In the genomic region with DNA sequence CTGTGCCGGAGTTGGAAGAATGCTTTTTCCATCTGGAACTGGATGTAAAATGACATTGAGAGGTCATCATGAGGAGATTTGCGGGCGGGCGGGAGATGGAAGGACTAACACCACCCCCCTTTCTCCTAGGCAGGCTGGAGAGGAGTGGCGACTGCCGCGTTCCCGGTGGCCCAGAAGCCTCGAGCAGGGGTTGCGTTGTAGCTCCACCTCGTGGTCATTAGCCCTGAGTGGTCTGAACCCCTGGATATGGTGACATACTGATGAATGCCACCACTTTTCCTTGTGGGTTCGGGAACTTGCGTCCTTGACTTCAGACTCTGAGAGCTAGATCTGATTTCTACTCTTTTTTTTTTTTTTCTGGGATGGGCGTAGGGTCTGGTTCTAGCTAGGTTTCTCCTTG, we compare ENCODE assay signal across 8 mouse cellular contexts. TPM values are rescaled to one million over a fixed set of nuclear protein-coding genes. Genes with fewer than 3 reads are reported as not detected.
DNase-seq lines count a peak whose midpoint lies in the region; ATAC-seq and TF ChIP-seq lines count a peak whose summit lies in the region.

No protein-coding gene starts in this region.

- no peak overlapping the region for H3K27ac ChIP-seq in ES-Bruce4 (ENCODE audit: insufficient read depth, low read length)
- H3K27ac ChIP-seq in forebrain, embryonic 14.5 days (ENCODE audit: low read depth, low read length) = no peak overlapping the region
- no peak overlapping the region for H3K27ac ChIP-seq in heart, embryonic 16.5 days (ENCODE audit: low read length)
- H3K27ac ChIP-seq in liver, embryonic 13.5 days = no peak overlapping the region

- TF ChIP-seq EP300 in ES-Bruce4 (IDR thresholded peaks at IDR 0.05; ENCODE audit: insufficient read depth, low read depth, low read length) = no peak

- ATAC-seq in cerebellum, adult (ENCODE audit: insufficient number of reproducible peaks, low FRiP score, low TSS enrichment) = peak; percentile 93
- peak; percentile 81 for ATAC-seq in forebrain, embryonic 14.5 days
- no peak for ATAC-seq in heart, embryonic 16.5 days (replicated peaks; ENCODE audit: extremely low read depth, insufficient read depth, low FRiP score)
- ATAC-seq in liver, embryonic 13.5 days (ENCODE audit: low read depth) = no peak

- no peaks in the 10 kb centered on the region for H3K4me1 ChIP-seq in ES-Bruce4 (ENCODE audit: control insufficient read depth, insufficient read depth, low read length)
- no peaks in the 10 kb centered on the region; the same call in 1 of the 2 replicates for H3K4me1 ChIP-seq in forebrain, embryonic 14.5 days (ENCODE audit: control insufficient read depth, insufficient read depth, low read length)
- H3K4me1 ChIP-seq in heart, embryonic 16.5 days (ENCODE audit: control insufficient read depth, insufficient read depth, low read length) = no peaks in the 10 kb centered on the region
- H3K4me1 ChIP-seq in liver, embryonic 13.5 days (replicated peaks) = no peaks in the 10 kb centered on the region

- WGBS in forebrain, embryonic 14.5 days = 27% methylated on average over 14 of the region's 14 CpGs
- 15% methylated on average over 14 of the region's 14 CpGs for WGBS in heart, embryonic 16.5 days
- 19% methylated on average over 14 of the region's 14 CpGs for WGBS in liver, embryonic 13.5 days (ENCODE audit: insufficient replicate concordance)

- H3K4me2 ChIP-seq in forebrain, embryonic 14.5 days (ENCODE audit: low read length) = peak overlapping the region; percentile 45
- peak overlapping the region; percentile 54 for H3K4me2 ChIP-seq in heart, embryonic 16.5 days (ENCODE audit: low read depth, low read length)
- H3K4me2 ChIP-seq in liver, embryonic 13.5 days = peak overlapping the region; percentile 32

- peak; percentile 69 for DNase-seq in forebrain, embryonic 14.5 days (ENCODE audit: low spot score)
- DNase-seq in kidney, postnatal 14 days = peak; percentile 65
- peak; percentile 1 for DNase-seq in liver, embryonic 13.5 days
- DNase-seq in naive thymus-derived CD4-positive, alpha-beta T cell, adult 2 months (ENCODE audit: low read depth) = peak; percentile 4
- peak; percentile 6 to 8 for DNase-seq in thymus, postnatal 36 days

- no peaks in the 10 kb centered on the region for H3K27me3 ChIP-seq in ES-Bruce4 (ENCODE audit: control insufficient read depth, insufficient read depth, low read length, poor library complexity, severe bottlenecking)
- no peaks in the 10 kb centered on the region for H3K27me3 ChIP-seq in forebrain, embryonic 14.5 days (replicated peaks; ENCODE audit: control insufficient read depth, insufficient read depth, low read length)
- H3K27me3 ChIP-seq in heart, embryonic 16.5 days (ENCODE audit: control insufficient read depth, insufficient read depth, low read length) = 0 out of 2 replicates have a peak, but pooled peaks cover 2% of the 10 kb centered on the region
- H3K27me3 ChIP-seq in liver, embryonic 13.5 days = peaks cover 25% of the 10 kb centered on the region

- TF ChIP-seq POLR2A in ES-Bruce4 (IDR thresholded peaks at IDR 0.05; ENCODE audit: insufficient read depth, low read length) = no peak

- no peak overlapping the region for H3K4me3 ChIP-seq in ES-Bruce4 (ENCODE audit: low read depth, low read length)
- peak overlapping the region; percentile 14; the same call in 1 of the 2 replicates for H3K4me3 ChIP-seq in forebrain, embryonic 14.5 days (ENCODE audit: low read depth, low read length)
- peak overlapping the region; percentile 34 for H3K4me3 ChIP-seq in heart, embryonic 16.5 days (ENCODE audit: low read length)
- no peak overlapping the region for H3K4me3 ChIP-seq in liver, embryonic 13.5 days (replicated peaks)

- no peaks in the 10 kb centered on the region for H3K36me3 ChIP-seq in ES-Bruce4 (ENCODE audit: control insufficient read depth, insufficient read depth, low read length, poor library complexity, severe bottlenecking)
- H3K36me3 ChIP-seq in forebrain, embryonic 14.5 days (ENCODE audit: control insufficient read depth, insufficient read depth, low read length) = no peaks in the 10 kb centered on the region
- H3K36me3 ChIP-seq in heart, embryonic 16.5 days (ENCODE audit: control insufficient read depth, insufficient read depth) = no peaks in the 10 kb centered on the region
- H3K36me3 ChIP-seq in liver, embryonic 13.5 days = no peaks in the 10 kb centered on the region

- peak; percentile 57 for TF ChIP-seq CTCF in ES-Bruce4 (IDR thresholded peaks at IDR 0.05; ENCODE audit: low read depth, low read length)

- no peaks in the 10 kb centered on the region for H3K9me3 ChIP-seq in ES-Bruce4 (replicated peaks; ENCODE audit: control insufficient read depth, insufficient read depth, low read length, poor library complexity, severe bottlenecking)
- H3K9me3 ChIP-seq in forebrain, embryonic 14.5 days (replicated peaks; ENCODE audit: control insufficient read depth, low read length) = no peaks in the 10 kb centered on the region
- no peaks in the 10 kb centered on the region; the same call in 1 of the 2 replicates for H3K9me3 ChIP-seq in heart, embryonic 16.5 days (replicated peaks; ENCODE audit: control insufficient read depth, low read length)
- no peaks in the 10 kb centered on the region for H3K9me3 ChIP-seq in liver, embryonic 13.5 days (replicated peaks)

- no peak overlapping the region for H3K9ac ChIP-seq in ES-Bruce4 (ENCODE audit: low read depth, poor library complexity, severe bottlenecking)
- H3K9ac ChIP-seq in forebrain, embryonic 14.5 days (ENCODE audit: low read length) = peak overlapping the region; percentile 22; the same call in 1 of the 2 replicates
- peak overlapping the region; percentile 2 for H3K9ac ChIP-seq in heart, embryonic 16.5 days (ENCODE audit: low read length)
- no peak overlapping the region for H3K9ac ChIP-seq in liver, embryonic 13.5 days

RNA-seq across cellular contexts. Expression of gene Gdpd2, which starts 9.2 kb away (rescaled TPM):
- not detected in 2 replicates for polyA plus RNA-seq in ES-Bruce4 (2011; ENCODE audit: insufficient read depth, insufficient read length, low read depth, missing spikeins)
- polyA plus RNA-seq in forebrain, embryonic 14.5 days (2014; fragmentation: Nextera tagmentation; extraction: Ambion mirVana) = 12.7 and 13.4 TPM in 2 replicates
- polyA plus RNA-seq in heart, embryonic 16.5 days (2015; fragmentation: Nextera tagmentation; extraction: Ambion mirVana) = 0.76 and 0.94 TPM in 2 replicates
- 0.07 and 0.15 TPM in 2 replicates for polyA plus RNA-seq in liver, embryonic 13.5 days (2015; fragmentation: Nextera tagmentation; extraction: Ambion mirVana)

RNA-seq across cellular contexts. Expression of gene Dlg3, which starts 28.6 kb away (rescaled TPM):
- 33.8 and 40.3 TPM in 2 replicates for polyA plus RNA-seq in ES-Bruce4 (2011; ENCODE audit: insufficient read depth, insufficient read length, low read depth, missing spikeins)
- polyA plus RNA-seq in forebrain, embryonic 14.5 days (2014; fragmentation: Nextera tagmentation; extraction: Ambion mirVana) = 14.0 and 15.5 TPM in 2 replicates
- polyA plus RNA-seq in heart, embryonic 16.5 days (2015; fragmentation: Nextera tagmentation; extraction: Ambion mirVana) = 1.6 and 2.4 TPM in 2 replicates
- 0.28 and 0.44 TPM in 2 replicates for polyA plus RNA-seq in liver, embryonic 13.5 days (2015; fragmentation: Nextera tagmentation; extraction: Ambion mirVana)

Comparison
In these comparisons a context has a peak if more than half of its experiments do, and no peak if none do; other contexts are left out.
1. H3K4me3 ChIP-seq: peak in forebrain, embryonic 14.5 days (single experiment) and heart, embryonic 16.5 days (single experiment); none in ES-Bruce4 (single experiment) and liver, embryonic 13.5 days (single experiment).
2. H3K9ac ChIP-seq: peak in forebrain, embryonic 14.5 days (single experiment) and heart, embryonic 16.5 days (single experiment); none in ES-Bruce4 (single experiment) and liver, embryonic 13.5 days (single experiment).
3. ATAC-seq: peak in cerebellum, adult (single experiment) and forebrain, embryonic 14.5 days (single experiment); none in heart, embryonic 16.5 days (single experiment) and liver, embryonic 13.5 days (single experiment).
4. DNase-seq: peak in every context shown above with its lines; median percentile 69 in forebrain, embryonic 14.5 days; 65 in kidney, postnatal 14 days; 7 in thymus, postnatal 36 days; 4 in naive thymus-derived CD4-positive, alpha-beta T cell, adult 2 months; 1 in liver, embryonic 13.5 days.
5. Peak in every context shown above with its lines, with median percentiles within 50 percentile points of each other: H3K4me2 ChIP-seq.